Mouse (Mus musculus): Measurements from ENCODE around the gene Pnpla5.

GRCm38 (mm10) chr15:84086775-84087174, 36.2 kb downstream of the Pnpla5 start:
- TF ChIP-seq EP300 (IDR thresholded peaks at IDR 0.05; ENCODE audit: low read depth) (no peak), CTCF (IDR thresholded peaks at IDR 0.05; ENCODE audit: low read depth) (no peak)
